Mouse (Mus musculus) small intestine, adult 2 months (tissue): ENCODE results near the gene Dgkg.

ENCODE experiments used
- CTCF ChIP-seq: fragments of 200-500 bp; IDR thresholded peaks from 2 replicates; pipeline ENCODE4 v1.5.1; 2012; ENCODE audit warnings: low read depth, mild to moderate bottlenecking, control low read depth, inconsistent platforms, low read length, moderate library complexity, mixed read lengths; ENCODE audit not compliant: insufficient replicate concordance, insufficient read length; ENCODE audit errors: extremely low read depth
- POLR2A ChIP-seq: fragments of 200-500 bp; IDR thresholded peaks from 2 replicates; pipeline ENCODE4 v1.6.1; 2012; ENCODE audit warnings: low read depth, mild to moderate bottlenecking, control low read depth, inconsistent platforms, low read length, moderate library complexity

GRCm38 (mm10) chr16:22654477-22654835, 2.6 kb downstream of the Dgkg start:
- TF ChIP-seq CTCF (no peak), POLR2A (no peak)
